Mouse (Mus musculus) kidney, adult 2 months (tissue): Measurements from ENCODE around the gene Fhit. TPM values are rescaled to one million over a fixed set of nuclear protein-coding genes. Genes with fewer than 3 reads are reported as not detected.

ENCODE experiments used
- DNase-seq: peaks from one replicate; pipeline ENCODE4 v3.0.0; 2021
- H3K27ac ChIP-seq: fragments of 200-500 bp; 2 replicates; pipeline ENCODE4 v1.5.1; 2012; ENCODE audit warnings: low read depth, low read length, control low read depth, inconsistent platforms; ENCODE audit not compliant: insufficient read depth
- H3K27me3 ChIP-seq: fragments of 200-500 bp; replicated peaks from 2 replicates; pipeline ENCODE4 v1.6.1; 2012; ENCODE audit warnings: mild to moderate bottlenecking, moderate library complexity, low read length, inconsistent platforms; ENCODE audit not compliant: control insufficient read depth, insufficient read depth
- H3K36me3 ChIP-seq: fragments of 200-500 bp; 2 replicates; pipeline ENCODE4 v1.6.1; 2012; ENCODE audit warnings: mild to moderate bottlenecking, moderate library complexity, low read length, inconsistent platforms; ENCODE audit not compliant: control insufficient read depth, insufficient read depth
- H3K4me1 ChIP-seq: fragments of 200-500 bp; 2 replicates; pipeline ENCODE4 v1.6.1; 2011; ENCODE audit warnings: low read length; ENCODE audit not compliant: control insufficient read depth, insufficient read depth
- H3K4me3 ChIP-seq: fragments of 200-500 bp; 2 replicates; pipeline ENCODE4 v1.5.1; 2011; ENCODE audit warnings: mild to moderate bottlenecking, low read depth, low read length, control low read depth; ENCODE audit not compliant: insufficient read depth
- CTCF ChIP-seq: fragments of 200-500 bp; conservative IDR thresholded peaks from 2 replicates; pipeline ENCODE4 v1.5.1; 2011; ENCODE audit warnings: low read depth, mild to moderate bottlenecking, control low read depth, low read length, moderate library complexity, mixed read lengths; ENCODE audit not compliant: insufficient read depth, insufficient read length
- POLR2A ChIP-seq: fragments of 200-500 bp; IDR thresholded peaks from one replicate; pipeline ENCODE4 v1.6.1; 2011; ENCODE audit warnings: low read depth, low read length, control low read depth
- WGBS: fragments of 180-500 bp; shearing (Covaris S2); methylation state at CpG from one replicate; pipeline ENCODE4 v1.1.7; 2018; 5-methylcytosine and 5-hydroxymethylcytosine counted together
- polyA plus RNA-seq: library from polyadenylated mRNA; depleted of rRNA; stranded (reverse); fragments of >200 nt; gene quantifications from 2 replicates; pipeline ENCODE4 v1.2.3, GENCODE M21; 2012

Gene Fhit
- polyA plus RNA-seq, 1 experiment: 21.3 TPM

DNA sequence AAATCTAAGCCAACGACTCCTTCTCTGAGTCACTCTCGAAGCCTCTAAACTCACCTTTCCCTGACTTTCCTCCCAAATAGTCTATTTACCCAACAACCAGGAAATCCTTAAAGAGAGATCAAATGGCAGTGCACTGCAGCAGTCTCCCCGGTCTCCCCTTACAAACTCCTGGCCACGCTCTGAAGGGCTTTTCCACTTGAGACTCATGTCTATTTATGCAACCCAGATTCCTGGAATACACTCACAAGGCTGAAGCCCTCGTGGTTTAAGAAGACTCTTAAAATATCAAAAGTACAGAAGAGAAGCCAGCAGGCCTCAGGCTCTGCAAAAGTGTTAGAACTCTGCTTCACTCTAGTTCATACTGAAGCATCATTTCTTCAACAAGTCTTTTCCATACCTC, 1155.6 kb downstream of the Fhit start:
- no peaks in the 10 kb centered on the region for H3K4me1 ChIP-seq
- no peak for DNase-seq
- no peak for TF ChIP-seq POLR2A
- no peak for TF ChIP-seq CTCF
- H3K27ac ChIP-seq: no peak overlapping the region
- no peaks in the 10 kb centered on the region for H3K36me3 ChIP-seq
- 50% methylated on average over 5 of the region's 5 CpGs for WGBS
- no peak overlapping the region for H3K4me3 ChIP-seq
- no peaks in the 10 kb centered on the region for H3K27me3 ChIP-seq

DNA sequence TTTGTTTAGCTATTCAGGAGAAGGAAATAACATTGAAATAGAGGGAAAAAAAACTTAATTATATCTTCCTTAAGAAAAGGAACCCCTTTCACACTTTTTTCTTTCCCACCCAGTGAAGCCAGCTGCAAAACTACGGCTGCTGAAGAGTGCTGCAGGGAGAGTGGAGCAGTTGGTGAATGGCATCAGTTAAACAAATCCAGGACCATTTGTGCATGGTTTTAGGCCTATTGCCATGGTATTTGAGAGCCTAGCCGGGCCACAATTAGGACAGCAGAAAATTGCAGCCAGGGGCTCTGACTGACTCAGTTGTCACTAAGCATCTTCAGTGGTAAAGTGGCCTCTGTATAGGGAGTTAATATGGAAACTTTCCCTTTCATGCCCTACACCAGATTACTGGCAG, 1158.0 kb downstream of the Fhit start:
- DNase-seq: no peak
- H3K36me3 ChIP-seq: no peaks in the 10 kb centered on the region
- TF ChIP-seq POLR2A: no peak
- no peak for TF ChIP-seq CTCF
- H3K4me1 ChIP-seq: no peaks in the 10 kb centered on the region
- H3K27ac ChIP-seq: no peak overlapping the region
- H3K27me3 ChIP-seq: no peaks in the 10 kb centered on the region
- WGBS: 74% methylated on average over 2 of the region's 2 CpGs
- H3K4me3 ChIP-seq: no peak overlapping the region

DNA sequence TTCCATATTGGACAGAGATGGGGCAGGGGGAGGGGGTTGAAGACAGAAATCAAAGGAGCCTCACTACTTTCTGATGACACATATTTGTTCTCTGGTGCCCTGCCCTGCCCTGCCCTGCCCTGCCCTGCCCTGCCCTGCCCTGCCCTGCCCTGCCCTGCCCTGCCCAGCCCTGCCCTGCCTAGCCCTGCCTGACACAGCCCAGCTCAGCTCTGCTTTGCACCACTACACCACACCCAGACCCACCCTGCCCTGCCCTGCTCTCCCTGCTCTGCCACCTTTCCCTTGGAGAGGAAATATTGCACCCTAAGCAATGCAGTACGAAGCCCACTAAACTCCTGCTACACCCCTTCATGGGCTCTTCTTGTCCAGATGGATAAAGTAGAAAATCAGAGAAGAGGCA, 1171.2 kb downstream of the Fhit start:
- H3K4me3 ChIP-seq: no peak overlapping the region
- H3K27me3 ChIP-seq: no peaks in the 10 kb centered on the region
- no peak for DNase-seq
- H3K27ac ChIP-seq: no peak overlapping the region
- no peaks in the 10 kb centered on the region for H3K36me3 ChIP-seq
- H3K4me1 ChIP-seq: no peaks in the 10 kb centered on the region
- 97% methylated on average over 1 of the region's 1 CpGs for WGBS
- no peak for TF ChIP-seq POLR2A
- no peak for TF ChIP-seq CTCF

GRCm38 (mm10) chr14:9976934-9977510, 1184.8 kb downstream of the Fhit start:
- Histone ChIP-seq H3K36me3 (no peaks in the 10 kb centered on the region), H3K4me3 (no peak overlapping the region), H3K27ac (no peak overlapping the region), H3K27me3 (no peaks in the 10 kb centered on the region), H3K4me1 (no peaks in the 10 kb centered on the region)
- 63% methylated on average over 3 of the region's 3 CpGs for WGBS
- DNase-seq: no peak
- TF ChIP-seq CTCF (no peak), POLR2A (no peak)

GRCm38 (mm10) chr14:9974402-9974801, 1187.4 kb downstream of the Fhit start:
- 80% methylated on average over 3 of the region's 3 CpGs for WGBS
- DNase-seq: no peak
- Histone ChIP-seq H3K36me3 (no peaks in the 10 kb centered on the region), H3K27me3 (no peaks in the 10 kb centered on the region), H3K4me1 (no peaks in the 10 kb centered on the region), H3K27ac (no peak overlapping the region), H3K4me3 (no peak overlapping the region)
- TF ChIP-seq CTCF: no peak
- no peak for TF ChIP-seq POLR2A

GRCm38 (mm10) chr14:9963853-9964252, 1198.0 kb downstream of the Fhit start:
- TF ChIP-seq POLR2A: no peak
- no peak for TF ChIP-seq CTCF
- 46% methylated on average over 3 of the region's 3 CpGs for WGBS
- H3K36me3 ChIP-seq: no peaks in the 10 kb centered on the region
- H3K4me3 ChIP-seq: no peak overlapping the region
- DNase-seq: no peak
- H3K4me1 ChIP-seq: no peaks in the 10 kb centered on the region
- H3K27me3 ChIP-seq: no peaks in the 10 kb centered on the region
- H3K27ac ChIP-seq: no peak overlapping the region

- Histone ChIP-seq H3K4me1 (no peaks in the 10 kb centered on the region), H3K36me3 (no peaks in the 10 kb centered on the region), H3K27me3 (no peaks in the 10 kb centered on the region), H3K27ac (no peak overlapping the region), H3K4me3 (no peak overlapping the region)
- no peak for DNase-seq
- WGBS: 95% methylated on average over 2 of the region's 2 CpGs
- TF ChIP-seq CTCF (no peak), POLR2A (no peak)
Observed at GRCm38 (mm10) chr14:9960396-9960795, 1201.4 kb downstream of the Fhit start.
